Mouse (Mus musculus) left cerebral cortex, adult 9 months (tissue): ENCODE measurements at regions not wholly inside any gene's neighbourhood (a gene's known extent, or its start where the extent isn't known, plus 50 kb on each side); places are given as distances from the start of the nearest gene placed in this dataset.

Source experiments
- DNase-seq, 2 experiments: peaks; one replicate each; pipeline ENCODE4 v3.0.0; 2022; ENCODE audit warnings: low spot score in 2 of 2

DNA sequence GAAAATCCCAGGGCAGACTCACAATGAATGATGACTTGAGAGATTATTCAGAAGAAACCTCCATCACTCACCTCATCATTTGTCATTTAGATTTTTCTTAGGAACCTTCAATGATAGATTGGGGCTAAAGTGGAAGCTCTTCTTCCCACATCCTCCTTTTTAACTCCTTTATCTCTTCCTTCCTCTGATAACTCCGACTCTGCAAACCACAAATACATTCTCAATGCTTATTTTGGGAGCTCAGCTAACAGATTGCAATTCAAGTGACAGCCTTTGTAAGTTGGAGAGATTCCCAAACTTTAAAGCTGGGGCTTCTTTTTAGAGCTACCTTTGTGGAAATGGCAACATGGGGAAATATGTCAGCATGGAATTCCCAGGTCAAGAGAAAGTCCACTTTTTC is 135.7 kb downstream of the Lhfpl1 start:
- DNase-seq: no peak

DNA sequence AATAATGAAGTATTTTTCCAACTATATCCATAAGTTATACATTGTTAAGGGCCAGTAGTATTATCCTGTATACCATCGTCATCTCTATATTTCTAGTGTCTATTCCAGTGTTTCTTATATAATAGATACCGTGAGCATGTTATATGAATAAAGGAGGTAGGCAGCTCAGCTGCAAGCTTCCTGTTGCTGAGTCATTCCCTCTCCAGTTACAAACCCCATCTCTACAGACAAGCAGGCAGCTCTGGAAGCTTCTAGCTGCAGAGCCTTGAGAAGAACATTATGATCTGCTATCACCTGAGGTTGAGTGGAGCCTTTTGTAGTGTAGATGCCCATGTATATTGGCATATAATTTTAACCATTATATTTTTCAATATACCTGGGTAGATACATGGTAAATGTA is 136.3 kb downstream of the Lhfpl1 start:
- DNase-seq: peak in 1 of 2 experiments; percentile 7

DNA sequence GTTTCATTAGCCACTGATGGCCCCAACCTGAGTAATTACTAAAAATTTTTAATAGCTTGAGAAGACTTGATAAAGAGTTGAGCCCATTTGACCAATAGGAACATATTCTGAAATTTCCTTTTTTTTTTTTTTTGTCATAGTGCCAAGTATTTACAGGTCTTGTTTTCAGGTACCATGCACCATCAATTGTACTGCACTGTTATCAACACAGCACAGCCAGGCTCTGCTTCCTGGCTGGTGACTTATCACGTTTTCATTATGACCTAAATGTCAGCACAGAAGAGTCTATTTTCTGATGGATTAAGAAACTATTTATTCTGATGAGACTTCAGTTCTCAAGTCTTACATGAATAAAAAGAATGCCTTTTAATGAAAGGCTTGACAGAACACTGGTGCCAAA is 153.0 kb downstream of the Lhfpl1 start:
- no peak for DNase-seq
